Mouse (Mus musculus): ENCODE data around the gene Rnf111. TPM values are rescaled to one million over a fixed set of nuclear protein-coding genes. Genes with fewer than 3 reads are reported as not detected.

Rnf111 gene
- polyA plus RNA-seq, 1 experiment = 45.3 TPM

DNA sequence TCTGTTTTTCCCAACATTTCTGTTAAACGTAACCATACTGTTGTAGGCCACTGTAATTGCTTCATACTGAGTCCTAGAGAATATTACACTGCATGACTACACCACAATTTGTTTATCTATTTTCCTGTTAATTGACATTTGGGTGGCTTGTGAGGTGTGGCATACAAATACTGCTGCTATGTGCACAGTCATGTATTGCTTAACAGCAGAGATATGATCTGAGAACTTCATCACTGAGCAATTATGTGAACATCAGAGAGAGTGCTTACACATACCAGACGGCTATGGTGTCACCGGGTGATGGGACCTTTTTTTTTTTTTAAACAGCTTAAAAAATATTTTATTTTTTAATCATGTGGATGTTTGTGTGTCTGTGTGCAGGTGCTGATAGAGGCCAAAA, 29.8 kb upstream of the Rnf111 start:
- Histone ChIP-seq H3K4me3 (ENCODE audit: insufficient read depth, low read length) (no peak overlapping the region), H3K4me1 (ENCODE audit: control insufficient read depth, insufficient read depth, low read length) (no peaks in the 10 kb centered on the region), H3K27ac (ENCODE audit: insufficient read depth, low read length) (no peak overlapping the region)
- TF ChIP-seq POLR2A (IDR thresholded peaks at IDR 0.05; ENCODE audit: low read depth, low read length) = no peak
- no peak for TF ChIP-seq CTCF (IDR thresholded peaks at IDR 0.05; ENCODE audit: borderline replicate concordance, insufficient read depth, low read length)

DNA sequence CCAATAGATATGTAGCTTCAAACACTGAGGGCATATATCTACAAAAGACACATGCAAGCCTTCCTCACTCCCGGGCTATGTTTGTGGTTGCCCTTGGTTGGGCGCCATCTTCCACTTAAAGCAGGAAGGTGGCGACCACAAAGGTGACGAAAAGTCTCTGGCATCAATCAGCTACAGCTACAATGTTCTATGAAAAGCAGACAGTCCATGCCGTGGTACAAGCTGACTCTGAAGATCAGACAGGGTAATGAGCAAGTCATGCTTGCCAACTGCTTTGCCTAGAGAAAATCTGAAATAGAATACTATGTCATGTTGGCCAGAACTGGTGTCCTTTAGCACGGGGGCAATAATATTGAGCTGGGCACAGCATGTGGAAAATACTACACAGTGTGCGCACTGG, 20.8 kb upstream of the Rnf111 start:
- H3K4me1 ChIP-seq (ENCODE audit: control insufficient read depth, insufficient read depth, low read length) = no peaks in the 10 kb centered on the region
- H3K27ac ChIP-seq (ENCODE audit: insufficient read depth, low read length) = no peak overlapping the region
- H3K4me3 ChIP-seq (ENCODE audit: insufficient read depth, low read length) = no peak overlapping the region
- no peak for TF ChIP-seq CTCF (IDR thresholded peaks at IDR 0.05; ENCODE audit: borderline replicate concordance, insufficient read depth, low read length)
- TF ChIP-seq POLR2A (IDR thresholded peaks at IDR 0.05; ENCODE audit: low read depth, low read length) = no peak

DNA sequence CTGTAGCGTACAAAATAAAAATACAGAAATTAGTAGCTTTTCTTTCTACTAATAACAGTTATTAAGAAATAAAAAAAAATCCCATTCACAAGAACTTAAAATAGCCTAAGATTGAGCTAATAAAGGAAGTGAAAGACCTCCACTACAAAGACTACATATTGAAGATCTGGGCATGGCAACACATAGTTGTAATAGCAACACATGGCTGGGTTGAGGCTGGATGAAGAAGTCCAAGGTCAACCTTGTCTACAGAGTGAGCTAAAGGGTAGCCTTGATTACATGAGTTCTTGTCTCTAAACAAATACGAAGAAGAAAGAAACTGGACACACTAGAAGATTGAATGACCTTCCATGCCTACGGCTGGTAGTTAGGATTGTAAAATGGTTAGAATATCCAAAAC, 20.3 kb upstream of the Rnf111 start:
- no peak overlapping the region for H3K4me3 ChIP-seq (ENCODE audit: insufficient read depth, low read length)
- TF ChIP-seq POLR2A (IDR thresholded peaks at IDR 0.05; ENCODE audit: low read depth, low read length) (no peak), CTCF (IDR thresholded peaks at IDR 0.05; ENCODE audit: borderline replicate concordance, insufficient read depth, low read length) (no peak)
- H3K27ac ChIP-seq (ENCODE audit: insufficient read depth, low read length) = no peak overlapping the region
- no peaks in the 10 kb centered on the region for H3K4me1 ChIP-seq (ENCODE audit: control insufficient read depth, insufficient read depth, low read length)

DNA sequence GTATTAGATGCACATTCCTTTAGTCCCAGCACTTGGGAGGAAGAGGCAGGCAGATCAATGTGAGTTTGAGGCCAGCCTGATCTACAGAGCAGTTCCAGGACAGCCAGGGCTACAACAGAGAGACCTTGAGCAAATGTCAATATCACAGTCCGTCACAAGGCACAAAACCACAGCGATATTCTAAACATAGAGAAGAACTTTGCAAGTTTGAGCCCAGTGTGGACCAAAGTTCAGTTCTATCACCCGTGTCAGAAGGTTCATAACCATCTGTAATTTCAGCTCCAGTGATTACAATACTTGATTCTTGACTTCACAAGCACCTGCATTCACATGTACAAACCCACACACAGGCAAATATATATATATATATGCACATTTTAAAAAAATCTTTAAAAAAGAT, 17.1 kb upstream of the Rnf111 start:
- TF ChIP-seq POLR2A (IDR thresholded peaks at IDR 0.05; ENCODE audit: low read depth, low read length) (no peak), CTCF (IDR thresholded peaks at IDR 0.05; ENCODE audit: borderline replicate concordance, insufficient read depth, low read length) (no peak)
- Histone ChIP-seq H3K4me3 (ENCODE audit: insufficient read depth, low read length) (no peak overlapping the region), H3K27ac (ENCODE audit: insufficient read depth, low read length) (no peak overlapping the region), H3K4me1 (ENCODE audit: control insufficient read depth, insufficient read depth, low read length) (no peaks in the 10 kb centered on the region)

DNA sequence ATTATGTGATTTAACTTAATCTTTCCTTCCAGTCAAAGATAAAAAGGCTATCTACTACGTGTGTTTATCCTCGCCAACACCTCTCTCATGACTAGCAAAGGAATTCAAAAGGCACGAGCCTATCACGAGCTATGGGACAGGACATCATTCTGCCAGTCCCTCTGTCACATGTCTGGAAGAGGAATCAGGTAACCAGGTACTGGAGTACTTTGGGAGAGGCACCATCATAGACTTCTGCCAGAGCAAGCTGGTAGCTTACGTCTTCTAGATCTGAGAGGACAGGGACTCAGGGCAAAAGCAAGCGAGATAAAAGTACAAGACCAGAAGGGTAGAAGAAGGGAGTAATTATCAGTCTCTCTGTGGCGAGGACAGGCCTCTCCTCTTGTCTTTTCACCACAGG, 8.2 kb upstream of the Rnf111 start:
- Histone ChIP-seq H3K4me1 (ENCODE audit: control insufficient read depth, insufficient read depth, low read length) (no peaks in the 10 kb centered on the region), H3K4me3 (ENCODE audit: insufficient read depth, low read length) (no peak overlapping the region), H3K27ac (ENCODE audit: insufficient read depth, low read length) (no peak overlapping the region)
- TF ChIP-seq CTCF (IDR thresholded peaks at IDR 0.05; ENCODE audit: borderline replicate concordance, insufficient read depth, low read length) = no peak
- no peak for TF ChIP-seq POLR2A (IDR thresholded peaks at IDR 0.05; ENCODE audit: low read depth, low read length)

DNA sequence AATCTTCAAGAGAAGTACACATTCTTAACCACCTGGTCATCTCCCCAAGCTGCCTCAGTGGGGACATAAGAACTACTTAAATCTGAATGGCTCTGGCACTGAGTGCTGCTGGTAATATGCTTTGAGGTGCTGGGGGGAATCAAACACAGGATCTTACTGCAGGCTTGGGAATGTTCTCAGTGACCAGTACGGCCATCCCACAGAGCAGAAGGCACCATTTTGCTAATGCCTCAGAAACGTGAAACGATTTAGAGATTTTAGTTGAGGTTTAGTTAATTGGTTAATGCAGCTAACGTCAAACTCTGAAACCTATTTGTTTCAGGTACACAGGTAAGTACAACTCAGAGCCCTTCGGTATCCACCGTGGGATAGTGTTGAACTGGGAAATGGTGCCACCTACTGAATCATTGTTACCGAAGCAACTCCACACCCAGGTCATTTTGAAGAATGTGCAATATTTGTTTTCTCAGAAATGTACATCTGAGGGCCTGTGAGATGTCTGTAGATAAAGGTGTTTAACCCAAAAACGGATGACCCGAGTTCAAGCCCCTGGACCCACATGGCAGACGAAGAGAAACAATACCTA, 7.6 kb upstream of the Rnf111 start:
- no peak overlapping the region for H3K27ac ChIP-seq (ENCODE audit: insufficient read depth, low read length)
- no peaks in the 10 kb centered on the region for H3K4me1 ChIP-seq (ENCODE audit: control insufficient read depth, insufficient read depth, low read length)
- no peak overlapping the region for H3K4me3 ChIP-seq (ENCODE audit: insufficient read depth, low read length)
- no peak for TF ChIP-seq POLR2A (IDR thresholded peaks at IDR 0.05; ENCODE audit: low read depth, low read length)
- no peak for TF ChIP-seq CTCF (IDR thresholded peaks at IDR 0.05; ENCODE audit: borderline replicate concordance, insufficient read depth, low read length)

DNA sequence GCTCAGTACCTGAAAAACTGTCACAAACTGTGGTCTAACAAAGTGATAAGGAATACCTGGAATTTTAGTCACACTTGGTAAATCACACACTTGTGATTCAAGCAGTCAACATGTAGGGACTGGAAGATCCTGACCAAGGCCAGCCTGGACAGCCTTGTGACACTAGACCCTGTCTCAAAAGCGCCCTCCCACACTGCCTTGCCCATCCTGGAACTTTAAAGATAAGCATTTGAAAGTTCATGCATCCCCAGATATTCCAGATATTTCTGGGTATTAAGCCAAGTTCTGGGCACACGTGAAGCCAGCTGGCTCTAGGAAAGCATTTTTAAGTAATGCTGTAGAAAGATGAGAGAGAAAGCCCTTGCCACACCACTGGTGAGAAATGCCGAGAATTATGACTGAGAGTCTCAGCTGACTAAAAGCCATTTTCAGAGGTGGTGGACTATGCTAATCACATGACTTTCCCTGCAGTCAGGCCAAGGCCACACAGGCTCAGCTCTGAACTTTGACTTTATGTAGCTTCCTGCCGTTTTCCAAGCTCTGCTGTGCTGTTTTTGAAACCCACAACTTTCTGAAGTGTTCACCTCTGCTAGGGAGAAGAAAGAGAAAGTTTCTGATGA, 6.5 kb upstream of the Rnf111 start:
- TF ChIP-seq POLR2A (IDR thresholded peaks at IDR 0.05; ENCODE audit: low read depth, low read length) (no peak), CTCF (IDR thresholded peaks at IDR 0.05; ENCODE audit: borderline replicate concordance, insufficient read depth, low read length) (no peak)
- H3K4me3 ChIP-seq (ENCODE audit: insufficient read depth, low read length) = no peak overlapping the region
- H3K27ac ChIP-seq (ENCODE audit: insufficient read depth, low read length) = peak overlapping the region; percentile 59
- no peaks in the 10 kb centered on the region for H3K4me1 ChIP-seq (ENCODE audit: control insufficient read depth, insufficient read depth, low read length)

DNA sequence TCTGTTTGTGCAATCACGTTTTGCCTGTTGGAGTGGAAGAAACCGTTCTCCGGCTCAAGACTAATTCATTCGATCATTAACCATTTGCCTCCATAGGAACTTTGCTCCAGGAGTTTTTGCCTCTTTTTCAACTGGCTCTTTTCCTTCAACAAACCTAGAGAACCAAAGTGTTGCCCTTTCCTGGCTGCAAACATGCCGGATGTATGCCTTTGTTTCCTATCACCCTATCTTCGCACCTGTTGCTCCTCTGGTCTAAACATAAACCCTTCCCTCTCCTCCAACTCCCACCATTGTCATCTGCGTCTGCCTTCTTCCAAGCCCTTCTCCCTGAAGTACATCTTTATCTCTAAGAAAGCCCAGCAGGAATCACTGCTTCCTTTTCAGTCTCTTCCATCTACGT, 3.3 kb upstream of the Rnf111 start:
- no peaks in the 10 kb centered on the region for H3K4me1 ChIP-seq (ENCODE audit: control insufficient read depth, insufficient read depth, low read length)
- TF ChIP-seq POLR2A (IDR thresholded peaks at IDR 0.05; ENCODE audit: low read depth, low read length) = no peak
- TF ChIP-seq CTCF (IDR thresholded peaks at IDR 0.05; ENCODE audit: borderline replicate concordance, insufficient read depth, low read length) = no peak
- no peak overlapping the region for H3K4me3 ChIP-seq (ENCODE audit: insufficient read depth, low read length)
- no peak overlapping the region for H3K27ac ChIP-seq (ENCODE audit: insufficient read depth, low read length)

DNA sequence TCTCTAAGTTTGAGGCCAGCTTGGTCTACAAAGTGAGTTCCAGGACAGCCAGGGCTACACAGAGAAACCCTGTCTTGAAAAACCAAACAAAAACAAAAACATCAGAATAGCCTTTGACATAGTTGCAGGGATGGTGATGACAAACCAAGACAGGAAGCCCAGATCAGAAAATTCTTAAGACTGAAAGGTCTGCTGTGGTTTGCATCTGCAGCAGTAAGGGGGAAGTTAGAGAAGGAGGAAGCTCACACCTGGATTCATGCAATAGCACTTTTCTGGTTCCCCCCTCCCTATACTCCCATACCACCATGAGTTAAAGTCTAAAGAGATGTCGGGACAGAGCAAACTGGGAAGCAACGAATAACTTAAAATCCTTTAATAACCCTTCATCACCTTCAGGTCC, 2.7 kb upstream of the Rnf111 start:
- Histone ChIP-seq H3K4me3 (ENCODE audit: insufficient read depth, low read length) (no peak overlapping the region), H3K27ac (ENCODE audit: insufficient read depth, low read length) (no peak overlapping the region), H3K4me1 (ENCODE audit: control insufficient read depth, insufficient read depth, low read length) (no peaks in the 10 kb centered on the region)
- TF ChIP-seq CTCF (IDR thresholded peaks at IDR 0.05; ENCODE audit: borderline replicate concordance, insufficient read depth, low read length) (no peak), POLR2A (IDR thresholded peaks at IDR 0.05; ENCODE audit: low read depth, low read length) (no peak)

DNA sequence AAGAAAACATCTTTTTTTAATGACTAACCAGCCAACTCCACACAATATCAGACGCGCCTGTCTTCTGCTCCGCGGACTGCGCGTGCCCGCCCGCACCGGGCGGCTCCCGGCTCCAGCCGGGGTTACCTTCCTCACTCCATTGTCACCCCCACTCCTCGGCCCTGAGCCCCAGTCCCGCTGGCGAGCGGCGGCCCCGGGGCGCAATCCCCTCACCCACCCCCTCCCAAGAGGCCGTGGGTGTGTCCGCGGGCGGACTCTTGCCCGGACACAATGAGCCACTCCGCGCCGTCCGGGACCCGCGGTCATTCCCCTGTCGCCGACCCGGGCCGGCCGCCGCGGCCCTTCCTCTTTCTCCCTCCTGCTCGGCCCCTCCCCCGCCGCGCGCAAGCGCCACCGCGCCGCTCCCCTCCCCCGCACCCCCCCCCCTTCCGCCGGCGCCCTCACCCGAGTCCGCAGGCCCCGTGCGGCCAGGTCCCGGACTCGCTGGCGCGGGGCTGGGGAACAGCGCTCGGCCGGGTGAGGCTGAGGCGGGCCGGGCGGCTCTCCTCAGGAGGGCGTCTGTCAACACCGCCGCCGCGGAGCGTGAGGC, 416 bp downstream of the Rnf111 start:
- H3K4me1 ChIP-seq (ENCODE audit: control insufficient read depth, insufficient read depth, low read length) = no peaks in the 10 kb centered on the region

More for the DNA sequence above, 416 bp downstream of the Rnf111 start:
- peak overlapping the region; percentile 99 for H3K27ac ChIP-seq (ENCODE audit: insufficient read depth, low read length)
- H3K4me3 ChIP-seq (ENCODE audit: insufficient read depth, low read length) = peak overlapping the region; percentile 88
- TF ChIP-seq POLR2A (IDR thresholded peaks at IDR 0.05; ENCODE audit: low read depth, low read length) (no peak), CTCF (IDR thresholded peaks at IDR 0.05; ENCODE audit: borderline replicate concordance, insufficient read depth, low read length) (no peak)

All from embryonic fibroblast, embryonic 13.5 days (primary cell).